ENCODE assay signal across 10 mouse cellular contexts in genomic region chr16:25016261-25016836, GRCm38 (mm10).
A peak's percentile ranks its signal among the peaks of the same experiment; 100 is the strongest.
DNase-seq lines count a peak whose midpoint lies in the region; ATAC-seq and TF ChIP-seq lines count a peak whose summit lies in the region.
"Had no signal": no experiment of that assay in that cellular context is flagged by ENCODE, and none has a peak within 500 bp of the region (broad histone marks: within the 10 kb centered on the region; RNA-seq: fewer than 3 reads in every experiment).

No protein-coding gene starts in this region.

- H3K4me3 ChIP-seq in kidney, adult 2 months (ENCODE audit: insufficient read depth, low read depth, low read length): no peak overlapping the region
- H3K4me3 ChIP-seq in kidney, embryonic 15.5 days (replicated peaks): no peak overlapping the region
- no peak overlapping the region for H3K4me3 ChIP-seq in forebrain, embryonic 12.5 days (replicated peaks)
- no peak overlapping the region for H3K4me3 ChIP-seq in liver, embryonic 11.5 days (ENCODE audit: low read depth, low read length)
- H3K4me3 ChIP-seq: embryonic facial prominence, embryonic 15.5 days; liver, embryonic 15.5 days had no signal

- no peaks in the 10 kb centered on the region for H3K36me3 ChIP-seq in kidney, adult 2 months (ENCODE audit: control insufficient read depth, insufficient read depth, low read length)
- H3K36me3 ChIP-seq in kidney, embryonic 15.5 days: no peaks in the 10 kb centered on the region
- H3K36me3 ChIP-seq in forebrain, embryonic 12.5 days (replicated peaks): no peaks in the 10 kb centered on the region
- H3K36me3 ChIP-seq in liver, embryonic 11.5 days (ENCODE audit: control insufficient read depth, insufficient read depth, low read length): no peaks in the 10 kb centered on the region
- H3K36me3 ChIP-seq: embryonic facial prominence, embryonic 15.5 days; liver, embryonic 15.5 days had no signal

- H3K4me2 ChIP-seq in kidney, embryonic 15.5 days: no peak overlapping the region
- H3K4me2 ChIP-seq in forebrain, embryonic 12.5 days: no peak overlapping the region
- H3K4me2 ChIP-seq in liver, embryonic 11.5 days: no peak overlapping the region
- H3K4me2 ChIP-seq: embryonic facial prominence, embryonic 15.5 days; liver, embryonic 15.5 days had no signal

- DNase-seq in kidney, adult 2 months: peak; percentile 52
- DNase-seq in layer of hippocampus, adult 9-11 months: peak; percentile 89
- peak; percentile 81 for DNase-seq in right cerebral cortex, adult 18-20 months
- no peak for DNase-seq in liver, embryonic 11.5 days (ENCODE audit: low spot score)
- no peak for DNase-seq in urinary bladder, adult 2 months (ENCODE audit: low spot score)
- no peak for DNase-seq in thymus, postnatal 25 days

- H3K4me1 ChIP-seq in kidney, adult 2 months (ENCODE audit: control insufficient read depth, insufficient read depth, low read length): peaks cover 8% of the 10 kb centered on the region
- peaks cover 8% of the 10 kb centered on the region for H3K4me1 ChIP-seq in kidney, embryonic 15.5 days
- peaks cover 11% of the 10 kb centered on the region for H3K4me1 ChIP-seq in forebrain, embryonic 12.5 days
- H3K4me1 ChIP-seq in liver, embryonic 11.5 days (replicated peaks; ENCODE audit: control insufficient read depth, insufficient read depth, low read length): no peaks in the 10 kb centered on the region
- H3K4me1 ChIP-seq: liver, embryonic 15.5 days had no signal

- H3K27me3 ChIP-seq in kidney, adult 2 months (replicated peaks; ENCODE audit: control insufficient read depth, insufficient read depth, low read length): no peaks in the 10 kb centered on the region
- H3K27me3 ChIP-seq in kidney, embryonic 15.5 days: no peaks in the 10 kb centered on the region
- H3K27me3 ChIP-seq in forebrain, embryonic 12.5 days: no peaks in the 10 kb centered on the region
- no peaks in the 10 kb centered on the region for H3K27me3 ChIP-seq in liver, embryonic 11.5 days (replicated peaks; ENCODE audit: control insufficient read depth, insufficient read depth, low read length)
- H3K27me3 ChIP-seq: embryonic facial prominence, embryonic 15.5 days; liver, embryonic 15.5 days had no signal

- 68% methylated on average over 4 of the region's 4 CpGs for WGBS in kidney, adult 2 months
- WGBS in kidney, embryonic 15.5 days: 73% methylated on average over 4 of the region's 4 CpGs
- 24% methylated on average over 4 of the region's 4 CpGs for WGBS in forebrain, embryonic 12.5 days
- 75% methylated on average over 4 of the region's 4 CpGs for WGBS in liver, embryonic 11.5 days

- no peaks in the 10 kb centered on the region for H3K9me3 ChIP-seq in kidney, embryonic 15.5 days (replicated peaks)
- H3K9me3 ChIP-seq in forebrain, embryonic 12.5 days: no peaks in the 10 kb centered on the region
- H3K9me3 ChIP-seq in liver, embryonic 11.5 days (ENCODE audit: control insufficient read depth, low read length): no peaks in the 10 kb centered on the region
- H3K9me3 ChIP-seq: embryonic facial prominence, embryonic 15.5 days; liver, embryonic 15.5 days had no signal

- H3K27ac ChIP-seq in kidney, adult 2 months (ENCODE audit: insufficient read depth, low read depth, low read length): peak overlapping the region; percentile 41; the same call in 1 of the 2 replicates
- no peak overlapping the region for H3K27ac ChIP-seq in kidney, embryonic 15.5 days
- H3K27ac ChIP-seq in forebrain, embryonic 12.5 days: peak overlapping the region; percentile 71
- no peak overlapping the region for H3K27ac ChIP-seq in liver, embryonic 11.5 days (ENCODE audit: low read depth, low read length)
- H3K27ac ChIP-seq: embryonic facial prominence, embryonic 15.5 days; liver, embryonic 15.5 days had no signal

- no peak for TF ChIP-seq POLR2A in kidney, adult 2 months (IDR thresholded peaks at IDR 0.05; ENCODE audit: low read depth, low read length)

- ATAC-seq in kidney, embryonic 15.5 days (replicated peaks; ENCODE audit: low FRiP score): no peak
- ATAC-seq in forebrain, embryonic 12.5 days (ENCODE audit: low FRiP score): peak; percentile 86; the same call in 1 of the 2 replicates
- no peak for ATAC-seq in liver, embryonic 11.5 days (replicated peaks; ENCODE audit: low FRiP score)

- no peak overlapping the region for H3K9ac ChIP-seq in kidney, embryonic 15.5 days
- H3K9ac ChIP-seq in forebrain, embryonic 12.5 days: no peak overlapping the region
- H3K9ac ChIP-seq in liver, embryonic 11.5 days (ENCODE audit: low read depth, low read length): no peak overlapping the region
- H3K9ac ChIP-seq: embryonic facial prominence, embryonic 15.5 days; liver, embryonic 15.5 days had no signal

- no peak for TF ChIP-seq CTCF in kidney, adult 2 months (conservative IDR thresholded peaks at IDR 0.05; ENCODE audit: insufficient read depth, insufficient read length, low read depth, low read length)

Comparison
In these comparisons a context has a peak if more than half of its experiments do, and no peak if none do; other contexts are left out.
1. H3K27ac ChIP-seq: peak in kidney, adult 2 months (single experiment) and forebrain, embryonic 12.5 days (single experiment); none in kidney, embryonic 15.5 days (single experiment) and liver, embryonic 11.5 days (single experiment).
2. DNase-seq: peak in kidney, adult 2 months (single experiment), layer of hippocampus, adult 9-11 months (single experiment) and right cerebral cortex, adult 18-20 months (single experiment); none in liver, embryonic 11.5 days (single experiment), urinary bladder, adult 2 months (single experiment) and thymus, postnatal 25 days (single experiment).